Mouse (Mus musculus): ENCODE results near the gene Gcgr. TPM values are rescaled to one million over a fixed set of nuclear protein-coding genes. Genes with fewer than 3 reads are reported as not detected.
"Not testable (repeated sequence)": the region's sequence is repeated elsewhere in the genome, so short reads cannot be mapped to it uniquely, and the experiment has no call there.

The Gcgr gene
- polyA plus RNA-seq, 2 experiments from 2014 or later, result not detected

DNA sequence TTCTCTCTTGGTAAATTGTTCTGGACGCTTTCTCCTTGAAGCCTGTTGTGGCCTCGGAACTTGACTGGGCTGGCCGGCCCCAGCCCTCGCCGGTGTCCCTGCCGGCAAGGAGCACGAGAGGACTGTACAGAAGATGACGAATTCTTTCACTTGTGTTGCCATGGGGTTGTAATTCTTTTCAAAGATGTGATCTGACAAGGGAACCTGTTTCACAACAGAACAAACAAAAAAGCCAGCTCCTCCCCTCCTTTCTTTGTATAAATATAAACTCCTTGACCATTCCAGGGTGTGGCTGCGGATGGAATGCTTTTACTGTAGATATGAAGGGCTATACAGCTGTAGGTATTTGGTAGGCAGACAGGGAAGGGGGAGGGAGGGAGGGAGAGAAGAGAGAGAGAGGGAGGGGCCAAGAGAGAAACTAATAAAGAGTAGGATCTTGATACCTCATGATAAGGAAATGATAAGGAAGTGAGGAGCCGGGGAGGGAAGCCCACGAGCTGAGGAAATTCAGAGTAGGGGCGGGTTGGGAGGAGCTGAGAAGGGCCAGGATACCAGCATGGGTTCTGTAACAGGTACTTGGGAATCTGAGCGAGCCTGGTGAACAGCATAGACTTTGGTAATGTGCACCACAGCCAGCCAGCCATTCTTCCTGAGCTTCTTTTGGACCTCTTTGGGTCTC lies 22.7 kb upstream of the Gcgr start:
- ATAC-seq, result no peak

DNA sequence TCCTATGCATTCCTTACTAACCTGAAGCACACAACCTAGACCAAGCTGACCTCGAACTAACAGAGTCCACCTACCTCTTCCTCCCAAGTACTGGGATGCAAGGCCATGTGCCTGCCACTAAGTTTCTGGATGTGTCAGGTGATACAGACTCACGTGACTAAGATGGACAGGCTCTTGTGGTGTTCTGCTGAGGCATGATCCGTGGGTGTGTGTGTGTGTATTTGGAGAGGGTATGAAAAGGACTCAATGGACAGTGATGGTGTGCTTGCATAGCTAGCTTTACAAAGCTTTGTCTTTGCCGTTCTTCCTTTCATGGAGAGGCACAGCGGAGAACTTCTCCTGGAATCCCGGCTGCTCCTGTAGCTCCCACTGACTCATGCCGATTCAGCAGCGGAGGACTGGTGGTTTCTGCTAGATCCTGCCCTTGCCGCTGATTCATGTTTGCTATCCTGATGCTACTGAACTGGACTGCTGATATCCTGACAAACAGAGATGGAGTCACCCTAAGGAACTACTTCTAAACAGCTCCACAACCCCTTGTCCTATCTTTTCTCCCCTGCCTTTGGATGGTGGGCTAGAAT lies 22.1 kb upstream of the Gcgr start:
- ATAC-seq, result no peak

DNA sequence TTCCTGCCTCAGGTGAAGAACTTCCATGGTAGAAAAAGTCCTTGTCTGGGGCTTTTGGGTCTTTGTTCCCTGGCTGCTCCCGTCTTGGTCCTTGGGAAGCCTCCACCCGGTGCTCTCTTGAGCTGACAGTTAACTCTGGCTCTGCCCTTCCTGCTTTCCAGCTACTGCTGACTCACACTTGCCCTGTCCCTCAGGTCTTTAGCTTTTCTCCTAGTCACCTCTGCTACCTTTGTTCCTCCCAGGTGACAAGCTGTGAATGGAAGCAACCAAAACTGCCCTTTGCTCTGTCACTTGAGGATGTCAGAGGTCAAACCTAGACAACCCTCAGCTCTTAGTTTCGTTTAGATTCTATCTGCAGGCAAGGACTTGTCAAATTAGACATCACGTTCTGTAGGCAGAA lies 20.6 kb upstream of the Gcgr start:
- ATAC-seq, result no peak

DNA sequence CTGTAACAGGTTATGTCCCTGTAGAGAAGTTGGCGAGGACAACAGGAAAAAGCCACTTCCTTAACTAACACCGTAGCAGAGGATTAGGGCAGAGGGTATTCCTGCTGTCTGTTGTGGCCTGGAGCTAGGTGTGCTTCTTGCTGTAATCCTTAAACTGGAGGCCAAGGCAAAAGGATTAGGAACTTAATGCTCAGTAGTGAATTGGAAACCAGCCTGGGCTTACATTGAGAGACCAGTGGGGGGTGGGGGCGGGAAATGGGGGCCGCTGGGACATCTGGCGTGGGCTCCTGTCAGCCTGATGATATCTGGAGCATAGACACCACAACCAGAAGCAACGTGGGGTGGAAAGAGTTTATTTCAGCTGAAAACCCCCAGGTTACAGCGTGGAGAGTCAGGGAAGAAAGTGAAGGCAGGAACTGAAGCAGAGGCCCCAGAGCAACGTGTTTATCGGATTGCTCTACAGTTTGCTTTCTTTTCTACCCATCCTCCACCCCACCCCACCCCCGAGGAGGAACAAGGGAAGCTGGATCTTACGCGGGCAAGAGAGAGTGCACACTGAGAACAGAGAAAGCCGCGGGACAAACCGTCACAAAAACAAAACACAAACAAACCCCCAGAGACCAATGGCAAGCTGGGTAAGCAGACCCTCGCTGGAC lies 20.0 kb upstream of the Gcgr start:
- peak; percentile 49 for ATAC-seq

DNA sequence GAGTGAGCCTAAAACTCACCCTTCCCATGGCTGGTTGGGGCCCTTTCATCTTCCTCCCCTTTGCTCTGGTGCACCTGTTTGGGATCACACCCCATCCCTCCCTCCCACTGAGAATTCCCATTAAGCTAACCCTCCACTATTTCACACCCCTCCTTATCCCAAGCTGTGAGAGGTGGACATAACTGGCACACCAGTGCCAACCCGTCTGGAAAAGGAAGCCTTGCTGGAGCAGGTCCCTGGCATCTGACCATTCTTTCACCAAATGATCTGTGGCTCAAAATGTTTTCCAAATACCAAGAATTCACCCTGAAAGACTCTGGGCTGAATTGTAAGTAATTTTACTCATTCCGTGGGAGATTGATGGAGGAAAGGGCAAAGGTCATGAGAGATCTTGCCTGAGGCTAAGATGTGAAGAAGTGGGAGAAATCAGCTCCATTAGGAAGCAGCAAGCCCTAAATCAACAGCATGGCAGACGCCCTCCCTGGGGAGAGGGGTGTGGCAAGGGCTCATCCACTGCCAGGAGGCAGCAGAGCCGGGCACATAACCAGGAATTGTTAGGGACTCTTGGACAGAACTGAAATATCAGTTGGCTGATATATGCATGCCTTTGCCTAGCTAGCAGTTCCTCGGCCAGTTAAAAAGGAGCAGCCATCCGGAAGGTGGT lies 17.6 kb upstream of the Gcgr start:
- no peak for ATAC-seq

DNA sequence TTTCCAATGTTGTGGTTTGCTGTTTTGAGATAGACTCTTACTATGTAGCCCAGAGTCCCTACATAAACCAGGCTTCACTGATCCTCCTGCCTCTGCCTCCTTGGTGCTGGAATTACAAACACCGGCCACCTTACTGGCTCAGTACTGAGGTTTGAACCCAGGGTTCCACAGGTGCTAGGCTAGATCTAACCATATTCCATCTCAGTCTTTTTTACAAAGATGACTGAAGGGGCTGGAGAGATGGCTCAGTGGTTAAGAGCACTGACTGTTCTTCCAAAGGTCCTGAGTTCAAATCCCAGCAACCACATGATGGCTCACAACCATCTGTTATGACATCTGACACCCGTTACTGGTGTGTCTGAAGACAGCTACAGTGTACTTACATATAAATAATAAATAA lies 16.2 kb upstream of the Gcgr start:
- not testable (repeated sequence) for ATAC-seq

DNA sequence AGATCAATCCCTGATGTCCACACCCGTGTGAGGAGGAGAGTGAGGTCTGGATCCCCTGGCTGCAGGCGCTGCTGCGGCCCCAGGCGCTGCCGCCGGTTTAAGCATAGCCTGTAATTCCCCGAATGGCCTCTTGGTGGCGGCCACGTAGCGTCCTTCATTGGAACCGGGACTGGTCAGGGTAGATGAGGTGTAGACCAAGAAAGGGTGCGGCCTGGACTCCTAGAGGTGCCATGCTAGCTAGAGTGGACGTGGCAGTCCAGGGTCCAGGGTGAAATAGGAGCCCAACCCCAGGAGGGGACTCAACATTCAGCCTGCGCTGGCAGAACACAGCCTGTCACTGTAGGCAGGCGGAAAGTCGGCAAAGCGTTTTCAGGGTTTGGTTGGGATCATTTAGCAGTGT lies 14.9 kb upstream of the Gcgr start:
- ATAC-seq, result peak; percentile 64

DNA sequence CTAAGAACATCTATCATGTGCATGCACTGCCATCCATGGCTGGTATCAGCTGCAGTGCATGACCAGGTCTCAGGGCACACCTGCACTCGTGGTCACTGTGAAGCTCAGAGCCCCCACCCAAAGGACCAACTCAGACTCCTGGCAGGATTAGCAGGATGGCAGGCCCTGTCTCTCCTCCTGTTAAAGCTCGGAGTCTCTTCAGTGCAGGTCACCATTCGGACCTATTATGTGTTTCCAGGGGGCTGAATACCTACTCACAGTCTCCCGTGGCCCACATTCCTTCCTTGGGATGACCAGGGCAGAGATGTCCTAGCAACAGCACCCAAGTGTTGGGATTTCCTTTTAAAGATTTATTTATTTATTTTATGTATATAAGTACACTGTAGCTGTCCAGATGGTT lies 13.4 kb upstream of the Gcgr start:
- ATAC-seq, result no peak

DNA sequence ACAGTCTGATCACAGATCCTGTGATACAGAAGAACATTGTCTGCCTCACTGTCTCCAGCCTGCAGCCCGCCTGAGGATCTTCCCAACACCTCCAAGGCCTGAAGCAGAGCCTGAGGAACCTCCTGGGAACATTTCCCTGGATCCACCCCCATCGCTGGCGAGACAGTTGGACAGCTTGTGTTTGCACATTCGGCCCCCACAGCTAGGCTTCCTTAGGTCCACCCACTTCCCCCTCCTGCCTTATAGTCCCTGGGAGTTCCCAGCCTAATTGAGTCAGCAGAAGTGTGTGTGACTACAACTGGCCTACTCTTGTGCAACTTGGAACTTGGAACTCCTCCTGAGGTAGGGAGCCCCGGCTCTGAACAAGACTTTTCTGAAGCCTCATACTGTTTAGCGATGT lies 12.5 kb upstream of the Gcgr start:
- no peak for ATAC-seq

DNA sequence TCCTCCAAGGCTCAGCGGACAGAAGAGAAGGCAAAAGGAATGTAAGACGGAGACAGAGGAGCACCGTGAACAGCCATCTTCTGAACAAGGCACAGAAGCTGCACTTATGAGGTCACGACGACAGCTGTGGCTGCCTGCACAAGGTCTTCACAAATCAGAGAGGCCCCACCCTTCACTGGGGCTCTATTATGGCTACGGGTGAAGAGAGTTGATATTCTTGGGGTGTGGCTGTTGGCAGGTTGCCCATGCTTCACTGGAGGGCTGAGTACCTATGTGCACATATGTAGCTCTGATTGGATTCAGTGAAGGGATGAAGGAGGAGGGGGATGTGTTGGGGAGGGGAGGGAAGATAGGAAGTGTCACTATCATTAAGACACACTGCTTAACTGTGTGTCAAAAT lies 11.9 kb upstream of the Gcgr start:
- no peak for ATAC-seq

DNA sequence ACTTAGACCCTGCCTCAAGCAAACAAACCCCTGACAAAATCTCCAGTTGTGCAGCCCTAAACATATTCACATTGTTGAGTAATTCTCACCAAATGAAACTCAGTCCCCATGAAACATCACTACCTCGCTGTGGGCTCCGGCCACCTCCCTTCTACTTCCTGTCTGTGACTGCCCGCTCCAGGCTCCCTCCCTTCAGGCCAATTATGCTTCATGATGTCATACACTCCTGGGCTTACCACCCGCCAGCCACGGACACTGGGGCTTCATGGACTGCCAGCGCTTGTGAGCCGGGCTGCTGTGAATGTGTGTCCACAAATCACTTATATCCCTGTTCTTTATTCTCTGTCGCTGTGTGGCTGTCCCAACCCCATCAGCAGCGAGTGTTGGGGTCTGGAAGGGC lies 10.8 kb upstream of the Gcgr start:
- ATAC-seq, result no peak

DNA sequence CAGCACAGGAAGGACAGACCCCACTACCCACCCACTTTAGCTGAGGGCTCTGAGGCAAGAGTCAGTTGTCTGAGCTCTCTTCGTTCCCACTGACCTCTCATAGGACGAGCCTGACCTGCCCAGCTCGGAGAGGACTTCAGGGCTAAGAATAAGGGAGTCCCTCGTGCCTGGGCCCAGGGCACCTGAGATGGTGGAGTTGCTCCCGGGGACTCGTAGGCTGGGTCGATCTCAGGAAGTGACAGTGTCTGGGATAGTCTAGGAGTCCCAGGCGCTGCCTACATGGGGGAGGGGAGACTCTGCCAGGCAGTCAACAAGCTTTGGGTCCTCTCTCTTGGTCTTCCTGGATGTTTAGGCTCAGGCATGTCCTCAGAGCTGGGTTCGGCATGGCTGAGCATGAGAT lies 10.0 kb upstream of the Gcgr start:
- ATAC-seq, result no peak

DNA sequence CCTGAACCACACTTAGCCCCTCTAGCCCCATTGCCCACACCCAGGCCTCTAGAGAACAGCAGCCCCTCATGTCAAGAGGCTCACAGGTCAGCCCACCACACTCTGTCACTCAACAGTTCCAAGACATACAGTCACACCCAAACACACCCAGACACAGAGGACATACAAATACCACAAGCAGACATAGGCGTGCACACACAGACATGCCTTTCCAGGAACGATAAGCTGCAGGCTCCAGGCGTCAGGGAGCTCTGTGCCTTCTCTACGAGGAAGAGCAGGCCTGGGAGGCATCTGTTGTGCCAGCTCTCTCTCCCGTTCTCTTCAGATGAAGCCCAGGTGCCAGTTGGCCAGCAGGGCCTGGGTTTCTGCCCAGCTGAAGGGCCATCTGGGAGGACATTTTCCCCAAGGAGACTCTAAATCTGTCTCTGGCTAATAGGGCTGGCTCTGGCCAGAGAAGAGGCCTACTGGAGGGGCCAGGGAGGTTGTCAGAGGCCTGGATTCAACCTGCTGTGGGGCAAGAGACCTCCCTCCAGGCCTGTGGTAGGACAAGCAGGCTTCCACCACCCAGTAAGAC lies 9.4 kb upstream of the Gcgr start:
- ATAC-seq, result no peak

DNA sequence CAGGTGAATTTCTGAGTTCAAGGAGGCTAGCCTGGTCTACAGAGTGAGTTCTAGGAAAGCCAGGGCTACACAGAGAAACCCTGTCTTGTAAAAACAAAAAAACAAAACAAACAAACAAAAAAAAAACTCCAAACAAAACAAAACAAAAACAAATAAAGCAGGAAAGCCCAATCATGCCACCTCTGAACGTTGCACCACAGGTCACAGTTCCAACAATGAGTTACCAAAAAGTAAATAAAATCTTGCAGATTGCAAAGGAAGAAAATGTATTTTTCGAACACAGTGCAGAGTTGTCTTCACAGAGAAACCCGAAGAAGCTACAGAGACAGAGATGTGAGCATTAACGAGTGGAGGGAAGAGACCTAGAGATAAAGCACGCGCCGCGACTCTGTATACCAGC lies 7.9 kb upstream of the Gcgr start:
- no peak for ATAC-seq

DNA sequence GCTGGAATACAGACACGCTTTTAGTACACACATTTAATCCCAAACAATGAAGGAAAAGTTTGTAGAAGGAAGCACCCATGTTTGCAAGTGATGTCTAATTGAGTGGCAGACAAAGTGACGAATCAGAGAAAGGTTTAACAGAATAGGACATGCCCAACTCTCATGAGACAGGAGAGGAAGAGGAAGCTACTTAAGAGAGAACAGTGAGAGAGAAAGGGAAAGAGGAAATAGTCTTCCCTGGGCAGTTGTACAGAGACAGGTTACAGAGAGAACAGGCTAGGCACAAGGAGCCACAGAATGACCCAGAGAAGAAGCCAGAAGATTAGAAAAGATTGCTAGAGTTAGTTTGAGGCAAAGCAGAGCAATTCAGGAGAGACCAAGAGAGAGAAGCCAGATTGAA lies 4.5 kb upstream of the Gcgr start:
- ATAC-seq, result no peak

DNA sequence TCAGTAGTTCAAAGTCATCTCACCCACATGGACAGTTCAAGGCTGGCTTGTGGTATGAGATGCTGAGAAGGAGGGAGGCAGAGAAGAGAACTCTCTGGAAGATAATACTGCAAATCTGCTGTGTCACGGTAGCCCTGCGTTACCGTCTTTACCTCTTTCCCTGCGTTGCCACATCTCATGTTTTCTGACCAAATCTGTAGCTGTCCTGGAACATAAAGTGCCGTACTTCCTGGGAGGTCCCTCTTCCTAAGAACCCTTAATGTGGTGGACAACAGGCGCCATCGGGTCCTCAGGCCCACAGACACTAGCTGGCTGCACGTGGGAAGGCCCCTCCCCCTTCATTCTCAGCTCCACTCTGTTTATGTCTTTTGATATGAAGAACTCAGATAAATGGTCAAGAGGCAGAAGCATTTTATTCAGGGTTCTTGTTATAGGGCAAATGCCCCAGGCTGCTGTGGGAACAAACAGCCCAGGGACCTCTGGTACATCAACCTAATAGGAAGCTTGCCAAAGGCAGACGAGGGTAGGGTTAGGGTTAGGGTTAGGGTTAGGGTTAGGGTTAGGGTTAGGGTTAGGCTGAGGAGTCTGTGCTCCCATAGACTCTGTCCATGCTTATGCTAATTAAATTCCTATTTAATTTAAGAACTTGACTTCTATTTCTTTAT lies 2.7 kb upstream of the Gcgr start:
- no peak for ATAC-seq

DNA sequence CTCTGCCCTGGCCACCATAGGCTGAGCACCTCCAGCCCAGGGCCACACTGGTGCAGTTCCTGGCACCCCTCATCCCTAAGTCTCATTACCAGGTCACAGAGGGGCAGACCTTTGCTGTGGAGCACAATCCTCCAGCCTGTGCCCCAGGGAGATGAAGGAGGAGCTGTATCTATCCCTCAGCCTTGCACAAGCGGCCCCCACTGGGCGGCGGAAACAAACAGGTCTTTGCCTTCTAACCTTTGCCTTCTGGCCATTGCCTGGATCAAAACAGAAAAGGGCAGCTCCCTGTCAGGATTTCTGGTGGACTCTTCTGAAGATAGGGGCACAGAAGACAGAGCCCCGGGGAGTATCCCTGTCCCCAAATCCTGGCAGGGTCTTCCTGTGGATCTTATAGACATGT lies 1.6 kb upstream of the Gcgr start:
- ATAC-seq, result no peak

DNA sequence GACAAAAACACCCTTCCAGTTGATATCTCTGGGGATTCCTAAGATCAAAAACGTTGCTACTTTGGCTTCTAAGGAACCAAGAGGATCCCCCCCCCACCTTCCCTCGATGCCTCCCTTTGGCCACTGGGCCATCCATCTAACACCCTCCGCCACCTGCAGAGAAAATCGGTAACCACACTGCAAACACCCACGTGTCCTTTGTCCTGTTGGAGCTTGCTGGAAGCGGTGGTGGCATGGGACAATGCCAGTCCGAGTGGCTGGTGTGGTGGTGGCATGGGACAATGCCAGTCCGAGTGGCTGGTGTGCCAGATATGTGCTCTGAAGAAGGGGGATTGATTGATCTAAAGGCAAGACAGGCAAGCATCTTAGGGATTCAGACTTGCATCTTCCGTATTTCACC lies 1.1 kb downstream of the Gcgr start:
- ATAC-seq, result no peak

DNA sequence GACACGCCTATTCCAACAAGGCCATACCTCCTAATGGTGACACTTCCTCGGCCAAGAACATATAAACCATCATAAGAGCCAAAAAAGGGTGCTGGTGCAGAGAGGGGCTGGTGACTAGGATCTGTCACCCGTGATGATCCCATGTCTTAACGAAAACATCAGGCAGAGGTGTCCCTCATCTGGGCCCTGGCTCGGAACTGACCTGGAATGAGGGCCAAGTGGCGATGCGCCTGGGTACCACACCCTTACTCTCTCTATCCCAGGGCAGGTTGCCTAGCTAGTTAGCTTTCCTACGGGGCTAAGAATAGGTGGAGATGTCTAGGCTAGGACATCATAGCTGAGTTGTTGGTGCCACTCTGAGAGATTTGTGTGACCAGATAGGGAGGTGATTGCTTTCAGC lies 3.6 kb downstream of the Gcgr start:
- no peak for ATAC-seq

DNA sequence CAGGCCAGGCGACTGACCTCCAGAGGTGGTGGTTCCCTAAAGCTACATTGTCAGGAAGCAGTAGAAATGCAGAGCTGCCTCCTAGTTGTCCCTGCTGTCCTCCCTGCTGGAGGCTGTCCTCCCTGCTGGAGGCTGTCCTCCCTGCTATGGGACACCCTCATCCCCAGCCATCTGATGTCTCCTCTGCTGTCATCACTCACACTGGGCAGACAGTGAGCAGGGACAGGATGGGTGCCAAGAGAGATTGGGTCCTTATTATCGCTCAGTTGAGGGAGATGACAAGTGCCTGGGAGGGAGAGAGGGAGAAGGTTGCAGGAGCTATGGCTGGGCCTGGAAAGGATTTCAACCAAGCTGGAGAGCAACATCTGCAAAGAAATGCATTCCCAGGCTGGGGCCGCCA lies 4.6 kb downstream of the Gcgr start:
- no peak for ATAC-seq

DNA sequence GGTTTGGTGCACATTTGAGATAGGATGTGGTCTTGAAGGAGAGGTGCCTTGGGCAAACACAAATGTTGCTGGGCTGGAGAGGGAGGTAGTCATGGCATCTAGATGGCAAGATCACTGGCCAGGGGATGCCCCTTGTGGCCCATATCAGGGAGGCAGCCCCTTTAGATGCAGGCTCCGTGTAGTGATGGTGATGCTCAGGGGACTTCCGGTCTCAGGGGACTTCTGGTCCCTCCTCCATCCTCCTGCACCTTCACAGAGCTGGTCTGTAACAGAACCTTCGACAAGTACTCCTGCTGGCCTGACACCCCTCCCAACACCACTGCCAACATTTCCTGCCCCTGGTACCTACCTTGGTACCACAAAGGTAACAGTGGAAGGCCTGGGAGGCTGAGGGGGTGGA lies 5.3 kb downstream of the Gcgr start:
- no peak for ATAC-seq

DNA sequence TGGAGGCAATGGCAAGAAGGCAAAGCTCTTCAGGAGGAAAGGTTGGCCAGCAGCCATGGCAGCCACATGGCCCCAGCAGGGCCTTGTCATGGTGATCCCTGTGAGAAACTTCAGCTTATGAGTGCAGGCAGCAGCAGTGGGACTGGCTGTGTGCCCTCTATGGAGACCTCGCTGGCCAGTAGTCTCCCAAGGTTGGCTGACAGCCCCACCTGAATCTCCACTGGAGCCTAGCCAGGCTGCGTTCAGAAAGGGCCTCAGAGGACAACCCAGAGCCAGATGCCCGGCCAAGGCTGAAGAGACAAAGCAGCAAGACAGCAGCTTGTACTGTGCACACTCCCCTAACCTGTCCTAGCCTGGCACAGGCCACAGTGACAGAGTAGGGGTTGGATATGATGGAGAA lies 8.0 kb downstream of the Gcgr start:
- no peak for ATAC-seq

DNA sequence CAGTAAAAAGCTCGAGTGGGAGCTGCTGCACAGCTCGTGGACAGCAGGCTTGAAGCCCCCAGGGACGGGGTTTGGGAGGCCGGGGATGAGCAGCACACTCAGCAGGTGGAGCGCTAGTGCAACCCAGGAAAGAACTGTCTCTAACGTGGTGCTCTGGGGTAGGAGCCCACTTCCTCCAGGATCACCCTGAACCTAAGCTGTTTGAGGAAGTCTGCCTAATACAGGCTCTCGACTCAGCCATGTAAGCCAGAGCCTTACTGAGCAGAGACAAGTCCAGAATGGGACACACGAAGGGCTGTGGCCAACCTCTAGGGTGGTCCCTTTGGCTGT lies 8.4 kb downstream of the Gcgr start:
- ATAC-seq, result no peak

All from CD4-positive, CD25-positive, alpha-beta regulatory T cell, adult 4 months (primary cell).